In genomic region chr3:121713151-121713701, GRCm38 (mm10) we compare ENCODE assay signal across 14 mouse cellular contexts. TPM values are rescaled to one million over a fixed set of nuclear protein-coding genes. Genes with fewer than 3 reads are reported as not detected.
DNase-seq lines count a peak whose midpoint lies in the region; ATAC-seq and TF ChIP-seq lines count a peak whose summit lies in the region.
"Had no signal": no experiment of that assay in that cellular context is flagged by ENCODE, and none has a peak within 500 bp of the region (broad histone marks: within the 10 kb centered on the region; RNA-seq: fewer than 3 reads in every experiment).

No protein-coding gene starts in this region.

- TF ChIP-seq EP300 in heart, postnatal 0 days (IDR thresholded peaks at IDR 0.05; ENCODE audit: low read depth): no peak
- no peak for TF ChIP-seq EP300 in stomach, postnatal 0 days (optimal IDR thresholded peaks at IDR 0.05)

- 0 out of 2 replicates have a peak overlapping the region, but pooled peaks have one; percentile 7 for H3K4me3 ChIP-seq in heart, embryonic 13.5 days
- H3K4me3 ChIP-seq in neural tube, embryonic 14.5 days (ENCODE audit: low read depth, low read length): no peak overlapping the region
- no peak overlapping the region for H3K4me3 ChIP-seq in heart, postnatal 0 days (ENCODE audit: low read depth, low read length)
- H3K4me3 ChIP-seq in stomach, postnatal 0 days (ENCODE audit: low read depth, low read length): no peak overlapping the region
- H3K4me3 ChIP-seq in hindbrain, embryonic 10.5 days: no peak overlapping the region
- H3K4me3 ChIP-seq in midbrain, embryonic 11.5 days (ENCODE audit: low read depth, low read length): no peak overlapping the region
- H3K4me3 ChIP-seq: erythroblast, embryonic 14.5 days had no signal

- no peak overlapping the region for H3K27ac ChIP-seq in heart, embryonic 13.5 days (replicated peaks)
- H3K27ac ChIP-seq in neural tube, embryonic 14.5 days (ENCODE audit: low read depth, low read length): no peak overlapping the region
- H3K27ac ChIP-seq in heart, postnatal 0 days (ENCODE audit: low read depth): peak overlapping the region; percentile 50
- H3K27ac ChIP-seq in stomach, postnatal 0 days (replicated peaks): peak overlapping the region; percentile 35; the same call in 1 of the 2 replicates
- H3K27ac ChIP-seq in hindbrain, embryonic 10.5 days: no peak overlapping the region
- no peak overlapping the region for H3K27ac ChIP-seq in midbrain, embryonic 11.5 days (ENCODE audit: low read depth, low read length)
- H3K27ac ChIP-seq: liver, embryonic 14.5 days had no signal

- DNase-seq in heart, postnatal 14 days: no peak
- DNase-seq in neural tube, embryonic 10.5 days (ENCODE audit: extremely low spot score, low spot score): no peak
- peak; percentile 26 for DNase-seq in heart, postnatal 0 days (ENCODE audit: low spot score)
- peak; percentile 79 for DNase-seq in stomach, postnatal 0 days (ENCODE audit: low spot score)
- DNase-seq in hindbrain, embryonic 10.5 days (ENCODE audit: low spot score): no peak
- DNase-seq in midbrain, embryonic 11.5 days (ENCODE audit: low spot score, missing footprints): no peak
- DNase-seq: cerebellum, postnatal 36 days had no signal

- H3K9ac ChIP-seq in heart, embryonic 13.5 days: no peak overlapping the region
- H3K9ac ChIP-seq in neural tube, embryonic 14.5 days (replicated peaks; ENCODE audit: low read depth, low read length): no peak overlapping the region
- no peak overlapping the region for H3K9ac ChIP-seq in heart, postnatal 0 days (replicated peaks; ENCODE audit: low read depth, low read length)
- H3K9ac ChIP-seq in stomach, postnatal 0 days (ENCODE audit: low read length): no peak overlapping the region
- H3K9ac ChIP-seq in midbrain, embryonic 11.5 days (ENCODE audit: low read length): no peak overlapping the region
- H3K9ac ChIP-seq: liver, embryonic 14.5 days had no signal

- H3K4me1 ChIP-seq in heart, embryonic 13.5 days: peaks cover 28% of the 10 kb centered on the region
- no peaks in the 10 kb centered on the region for H3K4me1 ChIP-seq in neural tube, embryonic 14.5 days (ENCODE audit: control insufficient read depth, insufficient read depth, low read length)
- H3K4me1 ChIP-seq in heart, postnatal 0 days (ENCODE audit: control insufficient read depth, insufficient read depth): peaks cover 24% of the 10 kb centered on the region
- 0 out of 2 replicates have a peak, but pooled peaks cover 5% of the 10 kb centered on the region for H3K4me1 ChIP-seq in stomach, postnatal 0 days (replicated peaks; ENCODE audit: control insufficient read depth, insufficient read depth)
- H3K4me1 ChIP-seq in hindbrain, embryonic 10.5 days (replicated peaks): no peaks in the 10 kb centered on the region; the same call in 1 of the 2 replicates
- H3K4me1 ChIP-seq in midbrain, embryonic 11.5 days (ENCODE audit: control insufficient read depth, insufficient read depth, low read length): no peaks in the 10 kb centered on the region

- H3K9me3 ChIP-seq in heart, embryonic 13.5 days: no peaks in the 10 kb centered on the region
- H3K9me3 ChIP-seq in neural tube, embryonic 14.5 days (ENCODE audit: control insufficient read depth, low read length): no peaks in the 10 kb centered on the region
- H3K9me3 ChIP-seq in heart, postnatal 0 days (replicated peaks; ENCODE audit: control insufficient read depth, low read length): no peaks in the 10 kb centered on the region
- no peaks in the 10 kb centered on the region for H3K9me3 ChIP-seq in stomach, postnatal 0 days (ENCODE audit: control insufficient read depth, low read length)
- H3K9me3 ChIP-seq in hindbrain, embryonic 10.5 days: no peaks in the 10 kb centered on the region
- H3K9me3 ChIP-seq in midbrain, embryonic 11.5 days (ENCODE audit: control insufficient read depth, low read length): no peaks in the 10 kb centered on the region

- no peak for TF ChIP-seq CTCF in heart, postnatal 0 days (IDR thresholded peaks at IDR 0.05; ENCODE audit: low read depth)
- no peak for TF ChIP-seq CTCF in stomach, postnatal 0 days (IDR thresholded peaks at IDR 0.05; ENCODE audit: low read depth)

- WGBS in heart, embryonic 13.5 days: 20% methylated on average over 17 of the region's 17 CpGs
- WGBS in neural tube, embryonic 14.5 days: 73% methylated on average over 17 of the region's 17 CpGs
- WGBS in heart, postnatal 0 days: 17% methylated on average over 17 of the region's 17 CpGs
- 25% methylated on average over 17 of the region's 17 CpGs for WGBS in stomach, postnatal 0 days
- WGBS in hindbrain, embryonic 10.5 days: 87% methylated on average over 17 of the region's 17 CpGs
- WGBS in midbrain, embryonic 11.5 days: 84% methylated on average over 17 of the region's 17 CpGs

- H3K4me2 ChIP-seq in heart, embryonic 13.5 days: peak overlapping the region; percentile 55
- H3K4me2 ChIP-seq in neural tube, embryonic 14.5 days (ENCODE audit: low read depth, low read length): no peak overlapping the region
- H3K4me2 ChIP-seq in heart, postnatal 0 days (ENCODE audit: low read depth, low read length): peak overlapping the region; percentile 38
- peak overlapping the region; percentile 5; the same call in 1 of the 2 replicates for H3K4me2 ChIP-seq in stomach, postnatal 0 days (replicated peaks; ENCODE audit: low read depth)
- H3K4me2 ChIP-seq in midbrain, embryonic 11.5 days: no peak overlapping the region

- no peaks in the 10 kb centered on the region for H3K27me3 ChIP-seq in heart, embryonic 13.5 days (replicated peaks)
- H3K27me3 ChIP-seq in neural tube, embryonic 14.5 days (ENCODE audit: control insufficient read depth, insufficient read depth, low read length): no peaks in the 10 kb centered on the region
- H3K27me3 ChIP-seq in heart, postnatal 0 days (ENCODE audit: control insufficient read depth, insufficient read depth, low read length): no peaks in the 10 kb centered on the region
- H3K27me3 ChIP-seq in stomach, postnatal 0 days (ENCODE audit: control insufficient read depth, insufficient read depth, low read length): no peaks in the 10 kb centered on the region
- H3K27me3 ChIP-seq in hindbrain, embryonic 10.5 days (ENCODE audit: insufficient read depth, poor library complexity, severe bottlenecking): no peaks in the 10 kb centered on the region; the same call in 1 of the 2 replicates
- H3K27me3 ChIP-seq in midbrain, embryonic 11.5 days (ENCODE audit: control insufficient read depth, insufficient read depth, low read length): no peaks in the 10 kb centered on the region; the same call in 1 of the 2 replicates
- H3K27me3 ChIP-seq: Patski had no signal

- ATAC-seq in heart, embryonic 13.5 days (ENCODE audit: extremely low read depth, insufficient number of reproducible peaks, low FRiP score, low TSS enrichment): no peak
- peak; percentile 28; the same call in 1 of the 2 replicates for ATAC-seq in neural tube, embryonic 14.5 days (ENCODE audit: low read depth)
- ATAC-seq in heart, postnatal 0 days (ENCODE audit: insufficient read depth, low read depth): peak; percentile 27
- ATAC-seq in stomach, postnatal 0 days (ENCODE audit: low FRiP score, low TSS enrichment): peak; percentile 94
- ATAC-seq in midbrain, embryonic 11.5 days (ENCODE audit: low FRiP score): no peak
- ATAC-seq: midbrain, embryonic 16.5 days had no signal

- H3K36me3 ChIP-seq in heart, embryonic 13.5 days: no peaks in the 10 kb centered on the region
- no peaks in the 10 kb centered on the region for H3K36me3 ChIP-seq in neural tube, embryonic 14.5 days (ENCODE audit: control insufficient read depth, insufficient read depth, low read length)
- no peaks in the 10 kb centered on the region for H3K36me3 ChIP-seq in heart, postnatal 0 days (replicated peaks; ENCODE audit: control insufficient read depth, insufficient read depth, low read length)
- H3K36me3 ChIP-seq in stomach, postnatal 0 days (ENCODE audit: control insufficient read depth, insufficient read depth, low read length): no peaks in the 10 kb centered on the region
- no peaks in the 10 kb centered on the region for H3K36me3 ChIP-seq in hindbrain, embryonic 10.5 days
- H3K36me3 ChIP-seq in midbrain, embryonic 11.5 days (ENCODE audit: control insufficient read depth, insufficient read depth, low read length): no peaks in the 10 kb centered on the region

- intact Hi-C loops in heart, postnatal 14 days (cut with DNase I): no loop called here

RNA-seq across cellular contexts. Expression of gene F3, which starts 10.1 kb away (rescaled TPM):
- polyA plus RNA-seq in heart, embryonic 13.5 days (2015; fragmentation: Nextera tagmentation; extraction: Ambion mirVana): 6.0 and 7.3 TPM in 2 replicates
- total RNA-seq in heart, postnatal 14 days (2021): 10 to 100 TPM; 16.8 to 19.5 TPM
- polyA plus RNA-seq in neural tube, embryonic 14.5 days (2014; fragmentation: Nextera tagmentation; extraction: Ambion mirVana): 7.1 and 7.8 TPM in 2 replicates
- total RNA-seq in heart, postnatal 0 days (2014; rRNA removed; ENCODE audit: low replicate concordance): 5.2 and 10.8 TPM in 2 replicates
- 13.7 and 14.6 TPM in 2 replicates for polyA plus RNA-seq in heart, postnatal 0 days (2015; fragmentation: Nextera tagmentation; extraction: Ambion mirVana)
- polyA plus RNA-seq in stomach, postnatal 0 days (2015; fragmentation: Nextera tagmentation; extraction: Ambion mirVana): 26.8 and 29.2 TPM in 2 replicates
- 8.8 and 14.1 TPM in 2 replicates for polyA plus RNA-seq in hindbrain, embryonic 10.5 days (2016; fragmentation: Nextera tagmentation; extraction: Ambion mirVana)
- polyA plus RNA-seq in midbrain, embryonic 11.5 days (2014; fragmentation: Nextera tagmentation; extraction: Ambion mirVana): 4.2 and 4.8 TPM in 2 replicates
- polyA plus RNA-seq: erythroblast, embryonic 14.5 days had no signal

RNA-seq across cellular contexts. Expression of gene 4930432M17Rik, which starts 42.7 kb away (rescaled TPM):
- not detected in 2 replicates for polyA plus RNA-seq in heart, embryonic 13.5 days (2015; fragmentation: Nextera tagmentation; extraction: Ambion mirVana)
- not detected for total RNA-seq in heart, postnatal 14 days (2021)
- polyA plus RNA-seq in neural tube, embryonic 14.5 days (2014; fragmentation: Nextera tagmentation; extraction: Ambion mirVana): not detected in 2 replicates
- total RNA-seq in heart, postnatal 0 days (2014; rRNA removed; ENCODE audit: low replicate concordance): not detected in 2 replicates
- polyA plus RNA-seq in heart, postnatal 0 days (2015; fragmentation: Nextera tagmentation; extraction: Ambion mirVana): not detected in 2 replicates
- polyA plus RNA-seq in stomach, postnatal 0 days (2015; fragmentation: Nextera tagmentation; extraction: Ambion mirVana): not detected in 2 replicates
- not detected in 2 replicates for polyA plus RNA-seq in hindbrain, embryonic 10.5 days (2016; fragmentation: Nextera tagmentation; extraction: Ambion mirVana)
- not detected in 2 replicates for polyA plus RNA-seq in midbrain, embryonic 11.5 days (2014; fragmentation: Nextera tagmentation; extraction: Ambion mirVana)
- polyA plus RNA-seq: erythroblast, embryonic 14.5 days; hindbrain, embryonic 11.5 days; liver, embryonic 14.5 days; midbrain, embryonic 16.5 days; Patski had no signal

Comparison
In these comparisons a context has a peak if more than half of its experiments do, and no peak if none do; other contexts are left out.
1. ATAC-seq: peak in neural tube, embryonic 14.5 days (single experiment), heart, postnatal 0 days (single experiment) and stomach, postnatal 0 days (single experiment); none in heart, embryonic 13.5 days (single experiment) and midbrain, embryonic 11.5 days (single experiment).
2. H3K27ac ChIP-seq: peak in heart, postnatal 0 days (single experiment) and stomach, postnatal 0 days (single experiment); none in heart, embryonic 13.5 days (single experiment), neural tube, embryonic 14.5 days (single experiment), hindbrain, embryonic 10.5 days (single experiment) and midbrain, embryonic 11.5 days (single experiment).
3. DNase-seq: peak in heart, postnatal 0 days (single experiment) and stomach, postnatal 0 days (single experiment); none in heart, postnatal 14 days (0 of 2), neural tube, embryonic 10.5 days (single experiment), hindbrain, embryonic 10.5 days (single experiment) and midbrain, embryonic 11.5 days (single experiment).
4. H3K4me2 ChIP-seq: peak in heart, embryonic 13.5 days (single experiment), heart, postnatal 0 days (single experiment) and stomach, postnatal 0 days (single experiment); none in neural tube, embryonic 14.5 days (single experiment) and midbrain, embryonic 11.5 days (single experiment).